Mouse (Mus musculus) forebrain, embryonic 15.5 days (tissue): Measurements from ENCODE around the gene Itga8. TPM values are rescaled to one million over a fixed set of nuclear protein-coding genes. Genes with fewer than 3 reads are reported as not detected.

ENCODE experiments used
- ATAC-seq: fragments of 200-750 bp; cut with Nextera tagmentation; replicated peaks from 2 replicates; pipeline ENCODE4 v1.8.0; 2017; ENCODE audit warnings: mild to moderate bottlenecking, moderate TSS enrichment, moderate library complexity
- H3K27ac ChIP-seq: fragments of 300-500 bp; sonication (generic); replicated peaks from 2 replicates; pipeline ENCODE4 v1.5.1; 2015; ENCODE audit warnings: mild to moderate bottlenecking, inconsistent platforms
- H3K27me3 ChIP-seq: fragments of 300-500 bp; sonication (generic); 2 replicates; pipeline ENCODE4 v1.6.1; 2015; ENCODE audit warnings: inconsistent platforms
- H3K36me3 ChIP-seq: fragments of 300-500 bp; sonication (generic); 2 replicates; pipeline ENCODE4 v1.6.1; 2015; ENCODE audit warnings: mild to moderate bottlenecking, inconsistent platforms
- H3K4me1 ChIP-seq: fragments of 300-500 bp; sonication (generic); 2 replicates; pipeline ENCODE4 v1.6.1; 2015; ENCODE audit warnings: inconsistent platforms
- H3K4me2 ChIP-seq: fragments of 300-500 bp; sonication (generic); replicated peaks from 2 replicates; pipeline ENCODE4 v1.6.1; 2015; ENCODE audit warnings: mild to moderate bottlenecking, inconsistent platforms
- H3K4me3 ChIP-seq: fragments of 300-500 bp; sonication (generic); 2 replicates; pipeline ENCODE4 v1.5.1; 2015; ENCODE audit warnings: mild to moderate bottlenecking, inconsistent platforms
- H3K9ac ChIP-seq: fragments of 300-500 bp; sonication (generic); replicated peaks from 2 replicates; pipeline ENCODE4 v1.6.1; 2015; ENCODE audit warnings: mild to moderate bottlenecking, inconsistent platforms
- H3K9me3 ChIP-seq: fragments of 300-500 bp; sonication (generic); 2 replicates; pipeline ENCODE4 v1.6.1; 2016; ENCODE audit warnings: inconsistent platforms
- WGBS: fragments of 180-500 bp; shearing (Covaris S2); methylation state at CpG from one replicate; pipeline ENCODE4 v1.1.7; 2015; ENCODE audit warnings: mixed read lengths; 5-methylcytosine and 5-hydroxymethylcytosine counted together
- polyA plus RNA-seq: library from polyadenylated mRNA; unstranded; fragments of >200 nt; fragmentation: Nextera tagmentation; extraction: Ambion mirVana; gene quantifications from 2 replicates; pipeline ENCODE4 v1.2.1, GENCODE M21; 2015

Itga8 gene
- polyA plus RNA-seq, 1 experiment from 2014 or later = 2.3 TPM

DNA sequence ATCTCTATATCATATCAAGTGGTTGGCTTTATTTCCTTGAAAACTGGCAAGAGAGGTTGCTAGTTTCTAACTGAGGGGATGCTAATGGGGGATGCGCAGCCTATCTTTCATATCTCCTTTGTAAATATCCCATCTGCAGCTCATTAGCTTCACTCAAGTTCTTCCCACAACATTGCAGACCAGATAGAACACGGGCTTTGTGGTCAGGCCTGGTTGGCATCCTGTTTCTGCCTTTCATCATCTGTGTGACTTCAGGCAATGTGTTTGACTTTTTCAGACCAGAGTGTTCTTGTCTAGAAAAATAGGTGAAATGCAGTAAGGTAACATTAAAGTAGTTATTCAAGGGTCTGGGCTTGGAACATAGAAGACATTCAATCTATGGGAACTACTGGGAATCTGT lies 121.1 kb downstream of the Itga8 start:
- ATAC-seq = no peak
- Histone ChIP-seq H3K9me3 (no peaks in the 10 kb centered on the region), H3K27me3 (no peaks in the 10 kb centered on the region), H3K9ac (no peak overlapping the region), H3K27ac (no peak overlapping the region), H3K4me2 (no peak overlapping the region), H3K4me1 (no peaks in the 10 kb centered on the region), H3K36me3 (no peaks in the 10 kb centered on the region), H3K4me3 (no peak overlapping the region)
- 94% methylated on average over 2 of the region's 2 CpGs for WGBS

DNA sequence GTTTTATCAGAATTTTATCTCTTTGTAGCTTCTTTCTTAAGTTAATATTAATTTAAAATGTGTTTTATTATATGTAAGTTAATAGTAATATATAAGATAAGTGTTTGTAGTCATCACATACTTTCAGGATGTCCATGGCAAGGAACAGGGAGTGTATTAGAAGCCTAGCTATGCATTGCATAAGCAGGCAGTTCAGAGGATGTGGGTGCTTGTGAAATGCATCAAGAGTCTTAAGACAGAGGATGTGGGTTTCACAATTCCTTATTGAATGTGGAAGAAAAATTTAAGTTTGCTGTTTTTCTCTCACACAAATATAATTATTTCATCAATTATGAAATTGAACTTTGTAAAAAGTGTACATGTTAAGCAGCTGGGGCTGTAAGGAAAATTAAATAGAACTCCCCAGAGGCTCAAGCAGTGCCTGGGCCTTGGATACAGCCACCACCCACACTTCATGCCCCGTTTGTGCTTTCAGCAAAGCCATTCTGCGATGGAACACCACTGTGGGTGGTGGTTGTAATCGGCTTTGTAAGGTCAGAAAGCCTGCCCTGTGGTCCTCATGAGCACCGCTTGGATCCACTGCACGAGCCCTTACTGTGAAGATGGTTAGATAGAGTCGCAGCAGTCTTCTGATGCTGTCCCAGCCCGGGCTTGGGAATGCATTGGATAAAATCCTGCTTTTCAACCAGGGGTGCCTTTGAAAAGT lies 126.8 kb downstream of the Itga8 start:
- Histone ChIP-seq H3K9me3 (no peaks in the 10 kb centered on the region), H3K4me2 (no peak overlapping the region), H3K36me3 (no peaks in the 10 kb centered on the region), H3K4me1 (no peaks in the 10 kb centered on the region), H3K9ac (no peak overlapping the region), H3K27me3 (no peaks in the 10 kb centered on the region), H3K27ac (no peak overlapping the region), H3K4me3 (no peak overlapping the region)
- ATAC-seq = no peak
- WGBS = 67% methylated on average over 7 of the region's 7 CpGs

DNA sequence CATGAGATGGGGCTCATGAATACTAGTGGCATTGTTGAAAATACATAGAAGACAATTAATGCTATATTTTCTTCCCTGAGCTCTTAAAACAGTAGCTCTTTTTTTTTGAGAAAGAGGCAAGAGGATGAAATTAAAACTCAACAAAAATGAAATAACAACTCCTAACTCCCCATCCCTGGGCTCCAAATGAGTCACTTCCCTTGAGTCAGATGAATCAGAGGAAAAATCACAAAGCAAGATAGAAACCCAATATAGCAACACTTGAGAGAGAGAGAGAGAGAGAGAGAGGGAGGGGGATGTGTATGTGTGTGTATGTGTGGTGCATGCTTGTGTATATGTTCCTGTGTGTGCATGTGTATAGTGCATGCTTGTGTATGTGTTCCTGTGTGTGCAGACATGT lies 131.5 kb downstream of the Itga8 start:
- H3K9ac ChIP-seq = no peak overlapping the region
- H3K4me1 ChIP-seq = no peaks in the 10 kb centered on the region
- no peak overlapping the region for H3K27ac ChIP-seq
- no peaks in the 10 kb centered on the region for H3K36me3 ChIP-seq
- H3K27me3 ChIP-seq = no peaks in the 10 kb centered on the region
- no peak overlapping the region for H3K4me2 ChIP-seq
- no peaks in the 10 kb centered on the region for H3K9me3 ChIP-seq
- no peak overlapping the region for H3K4me3 ChIP-seq
- no peak for ATAC-seq

DNA sequence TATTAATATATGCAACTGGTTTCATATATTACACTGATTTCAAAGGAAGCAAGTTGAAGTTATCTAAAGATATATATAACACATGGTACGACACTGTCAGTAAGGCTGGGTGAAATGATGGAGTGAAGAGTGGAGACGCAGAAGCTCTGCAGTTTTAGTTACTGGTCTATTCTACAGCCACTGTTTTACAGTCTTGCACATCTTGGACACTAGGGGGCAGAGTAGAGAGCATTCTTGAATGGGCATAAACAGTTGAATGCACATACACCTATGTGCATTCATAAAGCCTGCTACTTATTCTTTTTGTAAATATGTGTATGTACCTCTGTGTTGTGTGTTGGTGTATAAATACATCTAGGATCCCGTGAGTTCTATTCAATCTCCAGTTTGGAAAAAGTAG lies 141.2 kb downstream of the Itga8 start:
- ATAC-seq = peak; percentile 35; the same call in 1 of the 2 replicates
- H3K4me1 ChIP-seq = no peaks in the 10 kb centered on the region
- no peak overlapping the region for H3K4me2 ChIP-seq
- no peaks in the 10 kb centered on the region for H3K9me3 ChIP-seq
- WGBS = 86% methylated on average over 3 of the region's 3 CpGs
- no peaks in the 10 kb centered on the region for H3K36me3 ChIP-seq
- no peaks in the 10 kb centered on the region for H3K27me3 ChIP-seq
- H3K27ac ChIP-seq = no peak overlapping the region
- no peak overlapping the region for H3K4me3 ChIP-seq
- no peak overlapping the region for H3K9ac ChIP-seq

DNA sequence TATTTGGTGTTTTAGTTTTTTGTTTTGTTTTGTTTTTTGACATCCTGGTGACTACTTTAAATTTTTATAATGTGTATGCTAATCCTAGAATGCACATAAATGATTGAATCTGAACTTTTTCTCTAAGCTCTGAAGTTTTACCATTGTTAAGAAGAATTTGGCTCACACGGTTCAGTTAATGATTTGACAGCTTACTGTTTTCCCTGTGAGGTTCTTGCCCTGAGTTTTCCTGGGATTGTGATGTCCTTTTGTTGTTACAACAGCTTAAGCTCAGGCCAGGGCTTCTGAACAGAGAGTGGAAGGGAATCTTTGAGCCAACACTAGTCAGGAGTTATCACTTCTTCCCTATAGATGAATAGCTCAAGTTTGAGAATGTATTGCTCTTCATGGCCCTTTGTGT lies 144.7 kb downstream of the Itga8 start:
- WGBS = 40% methylated on average over 1 of the region's 1 CpGs
- no peak overlapping the region for H3K4me2 ChIP-seq
- no peaks in the 10 kb centered on the region for H3K9me3 ChIP-seq
- no peak overlapping the region for H3K4me3 ChIP-seq
- no peak for ATAC-seq
- H3K27ac ChIP-seq = no peak overlapping the region
- H3K9ac ChIP-seq = no peak overlapping the region
- no peaks in the 10 kb centered on the region for H3K27me3 ChIP-seq
- H3K4me1 ChIP-seq = 0 out of 2 replicates have a peak, but pooled peaks cover 4% of the 10 kb centered on the region
- no peaks in the 10 kb centered on the region for H3K36me3 ChIP-seq

DNA sequence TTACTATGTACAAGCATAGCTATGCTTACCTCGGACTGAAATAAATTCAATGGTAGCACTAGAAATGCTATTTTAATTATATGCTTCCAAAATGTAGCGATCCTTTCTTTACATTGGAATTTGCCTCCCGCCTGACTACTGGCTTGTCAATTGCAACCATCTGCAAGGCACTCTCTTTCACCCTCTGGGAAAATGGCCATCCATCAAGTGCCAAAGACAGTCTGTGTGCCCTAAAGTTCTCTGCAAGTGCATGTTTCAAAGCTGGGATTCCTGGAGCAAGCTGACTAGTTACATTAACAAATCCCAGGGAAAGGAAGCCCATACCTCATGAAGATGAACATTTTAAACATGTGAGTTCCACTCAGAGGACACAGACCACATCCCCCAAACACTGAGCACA lies 145.3 kb downstream of the Itga8 start:
- H3K9ac ChIP-seq = no peak overlapping the region
- ATAC-seq = no peak
- H3K27me3 ChIP-seq = no peaks in the 10 kb centered on the region
- 76% methylated on average over 3 of the region's 3 CpGs for WGBS
- no peak overlapping the region for H3K27ac ChIP-seq
- H3K36me3 ChIP-seq = no peaks in the 10 kb centered on the region
- no peak overlapping the region for H3K4me3 ChIP-seq
- 0 out of 2 replicates have a peak, but pooled peaks cover 4% of the 10 kb centered on the region for H3K4me1 ChIP-seq
- H3K9me3 ChIP-seq = no peaks in the 10 kb centered on the region
- no peak overlapping the region for H3K4me2 ChIP-seq

DNA sequence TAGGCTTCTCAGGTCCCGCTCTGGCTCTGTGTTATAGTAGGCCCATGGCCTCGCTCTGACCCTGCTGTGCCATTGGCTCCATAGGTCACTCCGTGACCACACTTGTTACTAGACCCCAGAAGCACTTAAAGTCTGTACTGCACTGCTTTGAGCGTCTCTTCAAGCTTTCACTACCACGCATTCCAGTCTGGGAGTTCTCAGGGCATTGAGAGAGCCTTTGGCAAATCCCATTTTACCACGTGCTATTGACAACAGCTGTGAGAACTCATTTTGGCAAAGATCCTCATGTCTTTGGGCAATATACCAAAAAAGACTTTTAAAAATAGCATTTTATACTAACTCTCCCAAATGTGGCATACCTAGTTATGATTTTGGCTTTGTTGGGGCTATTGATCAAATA lies 147.0 kb downstream of the Itga8 start:
- peak; percentile 38 for ATAC-seq
- H3K36me3 ChIP-seq = no peaks in the 10 kb centered on the region
- 78% methylated on average over 6 of the region's 6 CpGs for WGBS
- H3K27ac ChIP-seq = no peak overlapping the region
- H3K9ac ChIP-seq = no peak overlapping the region
- no peak overlapping the region for H3K4me3 ChIP-seq
- no peaks in the 10 kb centered on the region for H3K9me3 ChIP-seq
- no peaks in the 10 kb centered on the region for H3K27me3 ChIP-seq
- H3K4me1 ChIP-seq = 0 out of 2 replicates have a peak, but pooled peaks cover 4% of the 10 kb centered on the region
- no peak overlapping the region for H3K4me2 ChIP-seq

DNA sequence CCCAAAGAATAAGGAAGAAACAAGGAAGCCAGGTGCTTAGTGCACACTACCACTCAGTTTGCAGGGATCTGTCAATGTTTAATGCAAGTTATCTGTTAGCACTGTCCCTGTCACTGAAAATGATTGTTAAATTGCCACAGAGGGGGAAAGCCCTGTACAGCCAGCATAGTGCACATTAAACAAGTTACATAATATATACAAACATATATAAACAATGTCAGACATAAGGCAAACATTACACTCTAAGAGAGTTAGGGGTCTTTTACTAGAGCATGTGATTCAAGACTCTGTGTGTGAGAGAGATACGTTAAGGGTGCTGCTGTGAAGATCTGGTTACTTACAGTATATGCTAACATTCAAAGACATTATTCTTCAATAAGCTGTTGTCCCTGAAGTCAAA lies 148.2 kb downstream of the Itga8 start:
- Histone ChIP-seq H3K36me3 (no peaks in the 10 kb centered on the region), H3K4me3 (no peak overlapping the region), H3K27me3 (no peaks in the 10 kb centered on the region), H3K9me3 (no peaks in the 10 kb centered on the region), H3K27ac (no peak overlapping the region), H3K4me1 (0 out of 2 replicates have a peak, but pooled peaks cover 4% of the 10 kb centered on the region), H3K4me2 (no peak overlapping the region), H3K9ac (no peak overlapping the region)
- WGBS = 84% methylated on average over 1 of the region's 1 CpGs
- no peak for ATAC-seq

DNA sequence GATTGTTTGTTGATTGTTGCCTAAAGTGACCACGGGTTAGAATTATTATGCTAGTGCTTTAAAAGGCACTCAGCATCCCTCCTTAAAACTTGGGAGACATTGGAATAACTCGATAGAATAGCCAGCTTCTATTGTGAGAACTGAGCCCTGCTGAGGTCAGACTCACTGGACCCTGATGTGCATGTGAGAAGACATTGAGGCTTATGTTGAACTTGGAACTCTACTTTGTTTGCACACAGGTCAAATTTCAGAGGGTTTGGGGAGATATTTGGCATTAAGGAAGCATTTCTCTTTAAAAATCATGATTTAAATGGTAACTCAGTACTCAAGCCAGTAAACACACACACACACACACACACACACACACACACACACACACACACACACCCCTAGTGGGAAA lies 153.8 kb downstream of the Itga8 start:
- Histone ChIP-seq H3K36me3 (no peaks in the 10 kb centered on the region), H3K9ac (no peak overlapping the region), H3K27ac (no peak overlapping the region), H3K4me3 (no peak overlapping the region), H3K9me3 (no peaks in the 10 kb centered on the region), H3K4me1 (no peaks in the 10 kb centered on the region), H3K27me3 (no peaks in the 10 kb centered on the region), H3K4me2 (no peak overlapping the region)
- no peak for ATAC-seq
- WGBS = 66% methylated on average over 2 of the region's 2 CpGs

DNA sequence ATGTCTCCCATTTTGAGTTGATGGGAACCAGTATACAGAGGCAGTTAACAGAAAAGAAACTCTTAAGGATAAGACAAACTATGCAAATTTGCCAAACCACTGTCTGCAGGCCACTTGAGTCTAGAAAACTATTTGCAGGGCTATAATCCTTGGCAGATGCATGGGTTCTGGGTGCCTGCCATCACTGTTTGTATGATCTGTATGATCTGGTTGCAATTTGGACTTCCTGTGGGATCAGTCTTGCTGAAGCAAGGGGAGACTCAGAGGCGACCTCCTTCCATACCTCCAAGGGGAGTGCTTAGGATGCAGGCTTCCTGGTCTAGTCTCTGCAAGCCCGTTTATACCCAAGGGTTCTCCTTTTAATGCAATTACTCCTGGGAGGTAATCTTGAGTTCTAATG lies 155.1 kb downstream of the Itga8 start:
- ATAC-seq = no peak
- no peak overlapping the region for H3K9ac ChIP-seq
- H3K4me1 ChIP-seq = no peaks in the 10 kb centered on the region
- H3K27ac ChIP-seq = no peak overlapping the region
- H3K36me3 ChIP-seq = no peaks in the 10 kb centered on the region
- no peaks in the 10 kb centered on the region for H3K27me3 ChIP-seq
- WGBS = 59% methylated on average over 2 of the region's 2 CpGs
- no peak overlapping the region for H3K4me2 ChIP-seq
- H3K9me3 ChIP-seq = no peaks in the 10 kb centered on the region
- no peak overlapping the region for H3K4me3 ChIP-seq

DNA sequence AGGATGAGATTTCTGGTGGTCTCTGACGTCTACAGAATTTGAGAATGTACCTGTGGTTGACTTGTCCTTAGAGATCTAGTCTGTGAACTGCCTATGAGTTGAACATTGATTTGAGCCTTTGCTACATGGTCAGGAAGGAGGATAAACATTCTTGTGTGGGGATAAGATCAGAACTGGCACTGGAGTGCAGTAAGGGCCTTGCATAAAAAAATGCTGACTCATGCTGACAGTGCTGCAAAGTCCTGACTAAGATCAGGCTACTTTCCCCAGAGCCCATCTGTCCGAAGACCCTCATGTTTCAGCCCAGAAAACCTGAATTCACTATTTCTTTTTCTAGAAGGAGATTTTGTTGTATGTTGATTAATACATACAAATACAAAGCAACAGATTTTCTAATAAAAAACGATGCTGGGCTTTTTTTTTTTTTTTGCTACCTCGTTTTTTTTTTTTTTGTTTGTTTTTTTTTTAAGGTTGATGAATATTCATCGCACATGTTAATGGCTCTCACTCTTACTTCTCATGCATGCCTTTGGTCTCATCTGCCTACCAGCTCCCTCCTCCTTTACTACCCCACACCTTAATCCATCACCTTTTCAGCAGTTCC lies 162.9 kb downstream of the Itga8 start:
- Histone ChIP-seq H3K4me2 (no peak overlapping the region), H3K27ac (no peak overlapping the region), H3K9me3 (no peaks in the 10 kb centered on the region), H3K4me3 (no peak overlapping the region), H3K27me3 (no peaks in the 10 kb centered on the region), H3K36me3 (no peaks in the 10 kb centered on the region), H3K9ac (no peak overlapping the region), H3K4me1 (no peaks in the 10 kb centered on the region)
- WGBS = 72% methylated on average over 5 of the region's 5 CpGs
- no peak for ATAC-seq

DNA sequence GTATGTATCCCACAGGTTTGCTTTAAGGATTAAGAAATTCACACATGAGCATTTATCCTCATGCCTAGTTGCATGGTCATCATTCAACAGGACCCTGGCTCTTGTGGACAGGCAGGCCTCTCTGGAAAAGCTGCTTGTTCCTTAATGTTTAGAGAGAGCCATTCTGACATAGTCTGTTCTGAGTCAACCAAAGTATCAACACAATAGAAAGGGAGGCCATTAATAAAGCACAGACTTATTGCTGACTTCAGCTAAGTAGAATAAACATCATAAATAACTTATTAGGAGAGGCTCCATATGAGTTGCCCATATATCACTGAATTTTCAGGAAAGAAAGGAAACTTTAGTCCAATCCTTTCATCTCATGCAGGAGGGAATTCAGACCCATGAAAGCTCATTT lies 175.1 kb downstream of the Itga8 start:
- Histone ChIP-seq H3K4me1 (no peaks in the 10 kb centered on the region), H3K27me3 (no peaks in the 10 kb centered on the region), H3K9ac (no peak overlapping the region), H3K36me3 (no peaks in the 10 kb centered on the region), H3K9me3 (no peaks in the 10 kb centered on the region), H3K27ac (no peak overlapping the region), H3K4me3 (no peak overlapping the region), H3K4me2 (no peak overlapping the region)
- no peak for ATAC-seq

DNA sequence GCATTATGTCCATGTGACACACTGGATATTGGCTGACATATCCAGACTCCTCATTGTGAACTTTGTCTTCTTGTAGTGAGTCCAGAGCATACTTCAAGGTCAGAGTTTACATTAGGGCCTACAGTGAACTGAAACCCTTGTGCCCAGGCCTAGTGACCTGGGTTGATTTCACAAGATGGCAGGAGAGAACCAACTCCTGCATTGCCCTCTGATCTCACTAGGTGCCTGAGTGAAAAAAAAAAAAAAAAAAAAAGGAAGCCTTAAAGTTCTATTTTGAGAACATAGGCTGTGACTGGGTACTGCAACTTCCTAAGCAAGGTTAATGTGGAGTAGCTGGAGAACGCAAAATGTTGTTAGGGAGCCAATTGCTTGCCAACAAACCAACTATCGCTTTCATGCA lies 186.2 kb downstream of the Itga8 start:
- Histone ChIP-seq H3K27ac (no peak overlapping the region), H3K4me3 (no peak overlapping the region), H3K36me3 (no peaks in the 10 kb centered on the region), H3K4me2 (no peak overlapping the region), H3K27me3 (no peaks in the 10 kb centered on the region), H3K9me3 (no peaks in the 10 kb centered on the region), H3K9ac (no peak overlapping the region), H3K4me1 (no peaks in the 10 kb centered on the region)
- WGBS = 93% methylated on average over 2 of the region's 2 CpGs
- ATAC-seq = no peak
